Mouse (Mus musculus): ENCODE measurements around the gene Shbg. TPM values are rescaled to one million over a fixed set of nuclear protein-coding genes. Genes with fewer than 3 reads are reported as not detected.

The Shbg gene
- polyA plus RNA-seq (2017; shearing (Covaris generic)) = not detected

GRCm38 (mm10) chr11:69617805-69618204 lies at the start of gene Shbg:
Gene Shbg, minus strand, starts transcription at chr11:69617905.

GRCm38 (mm10) chr11:69665961-69666664 lies 48.4 kb upstream of the Shbg start, which contains the start of gene Cd68:
Gene Cd68, minus strand, starts transcription at chr11:69666153.

GRCm38 (mm10) chr11:69662213-69662966 lies 44.7 kb upstream of the Shbg start, which contains the start of gene Mpdu1:
Gene Mpdu1, minus strand, starts transcription at chr11:69662642.

GRCm38 (mm10) chr11:69655264-69656064 lies 37.8 kb upstream of the Shbg start, which contains the start of gene Sox15:
Gene Sox15, plus strand, starts transcription at chr11:69655314.

GRCm38 (mm10) chr11:69632284-69633089 lies 14.8 kb upstream of the Shbg start, which contains the start of gene Fxr2:
Gene Fxr2, plus strand, starts transcription at chr11:69632990.

GRCm38 (mm10) chr11:69621571-69622268 lies 4.0 kb upstream of the Shbg start, which contains the start of gene Sat2:
Gene Sat2, plus strand, starts transcription at chr11:69622024.

GRCm38 (mm10) chr11:69605726-69606490 lies 11.8 kb downstream of the Shbg start, which contains the start of gene Atp1b2:
Gene Atp1b2, minus strand, starts transcription at chr11:69605942.

GRCm38 (mm10) chr11:69580091-69580514 lies 37.6 kb downstream of the Shbg start, which contains the start of the genes Wrap53 and Trp53:
Gene Wrap53, minus strand, starts transcription at chr11:69580255.
Gene Trp53, plus strand, starts transcription at chr11:69580359.

Other genes starting within 250 kb of the Shbg start
- 100 TPM for gene Chd3, start 248.5 kb downstream of the Shbg start, polyA plus RNA-seq (2017; shearing (Covaris generic))
- gene Naa38, start 222.4 kb downstream of the Shbg start, polyA plus RNA-seq (2017; shearing (Covaris generic)) = 130 TPM
- 35.8 TPM for gene Cyb5d1, start 222.3 kb downstream of the Shbg start, polyA plus RNA-seq (2017; shearing (Covaris generic))
- gene Tmem88, start 219.7 kb downstream of the Shbg start, polyA plus RNA-seq (2017; shearing (Covaris generic)) = 0.42 TPM
- 3.9 TPM for gene Kdm6b, start 204.2 kb downstream of the Shbg start, polyA plus RNA-seq (2017; shearing (Covaris generic))
- not detected for gene Dnah2, start 68.8 kb downstream of the Shbg start, polyA plus RNA-seq (2017; shearing (Covaris generic))
- 0.50 TPM for gene Efnb3, start 57.7 kb downstream of the Shbg start, polyA plus RNA-seq (2017; shearing (Covaris generic))
- 34.5 TPM for gene Wrap53, start 37.6 kb downstream of the Shbg start, polyA plus RNA-seq (2017; shearing (Covaris generic))
- 251 TPM for gene Trp53, start 37.5 kb downstream of the Shbg start, polyA plus RNA-seq (2017; shearing (Covaris generic))
- not detected for gene Atp1b2, start 12.0 kb downstream of the Shbg start, polyA plus RNA-seq (2017; shearing (Covaris generic))
- gene Sat2, start 4.1 kb upstream of the Shbg start, polyA plus RNA-seq (2017; shearing (Covaris generic)) = not detected
- 8.7 TPM for gene Fxr2, start 15.1 kb upstream of the Shbg start, polyA plus RNA-seq (2017; shearing (Covaris generic))
- gene Sox15, start 37.4 kb upstream of the Shbg start, polyA plus RNA-seq (2017; shearing (Covaris generic)) = not detected
- gene Mpdu1, start 44.7 kb upstream of the Shbg start, polyA plus RNA-seq (2017; shearing (Covaris generic)) = 54.7 TPM
- gene Cd68, start 48.2 kb upstream of the Shbg start, polyA plus RNA-seq (2017; shearing (Covaris generic)) = 10.0 TPM
- gene Eif4a1, start 54.5 kb upstream of the Shbg start, polyA plus RNA-seq (2017; shearing (Covaris generic)) = 587 TPM
- 41.0 TPM for gene Senp3, start 64.2 kb upstream of the Shbg start, polyA plus RNA-seq (2017; shearing (Covaris generic))
- gene Tnfsf13, start 67.9 kb upstream of the Shbg start, polyA plus RNA-seq (2017; shearing (Covaris generic)) = not detected
- not detected for gene Tnfsf12, start 77.9 kb upstream of the Shbg start, polyA plus RNA-seq (2017; shearing (Covaris generic))
- gene Tnfsfm13, start 78.2 kb upstream of the Shbg start, polyA plus RNA-seq (2017; shearing (Covaris generic)) = not detected
- 59.9 TPM for gene Polr2a, start 140.7 kb upstream of the Shbg start, polyA plus RNA-seq (2017; shearing (Covaris generic))
- gene Slc35g3, start 144.1 kb upstream of the Shbg start, polyA plus RNA-seq (2017; shearing (Covaris generic)) = not detected
- gene Zbtb4, start 148.0 kb upstream of the Shbg start, polyA plus RNA-seq (2017; shearing (Covaris generic)) = 4.5 TPM
- 4.8 TPM for gene Chrnb1, start 178.0 kb upstream of the Shbg start, polyA plus RNA-seq (2017; shearing (Covaris generic))
- not detected for gene Fgf11, start 184.0 kb upstream of the Shbg start, polyA plus RNA-seq (2017; shearing (Covaris generic))
- not detected for gene Tmem102, start 187.7 kb upstream of the Shbg start, polyA plus RNA-seq (2017; shearing (Covaris generic))
- gene Gm39566, start 197.4 kb upstream of the Shbg start, polyA plus RNA-seq (2017; shearing (Covaris generic)) = not detected
- gene Spem2, start 200.6 kb upstream of the Shbg start, polyA plus RNA-seq (2017; shearing (Covaris generic)) = not detected
- not detected for gene Spem1, start 204.3 kb upstream of the Shbg start, polyA plus RNA-seq (2017; shearing (Covaris generic))
- 0.56 TPM for gene Nlgn2, start 219.9 kb upstream of the Shbg start, polyA plus RNA-seq (2017; shearing (Covaris generic))
- gene Tmem256, start 220.6 kb upstream of the Shbg start, polyA plus RNA-seq (2017; shearing (Covaris generic)) = 125 TPM
- 23.8 TPM for gene Plscr3, start 228.5 kb upstream of the Shbg start, polyA plus RNA-seq (2017; shearing (Covaris generic))
- not detected for gene Tnk1, start 240.8 kb upstream of the Shbg start, polyA plus RNA-seq (2017; shearing (Covaris generic))

All from activated CD4-positive, CD25-positive, alpha-beta regulatory T cell, adult 9 weeks (primary cell).